Comparison of ENCODE assay signal across 7 mouse cellular contexts in genomic region chr10:53597121-53597881, GRCm38 (mm10). TPM values are rescaled to one million over a fixed set of nuclear protein-coding genes. Genes with fewer than 3 reads are reported as not detected.
A peak's percentile ranks its signal among the peaks of the same experiment; 100 is the strongest.
DNase-seq lines count a peak whose midpoint lies in the region; ATAC-seq and TF ChIP-seq lines count a peak whose summit lies in the region.

No protein-coding gene starts in this region.

- WGBS in embryonic facial prominence, embryonic 13.5 days, result under 1% methylated on average over 93 of the region's 99 CpGs
- WGBS in kidney, adult 2 months, result under 1% methylated on average over 97 of the region's 99 CpGs
- under 1% methylated on average over 91 of the region's 99 CpGs for WGBS in liver, embryonic 12.5 days (ENCODE audit: insufficient replicate concordance)

- no peak for TF ChIP-seq CTCF in kidney, adult 2 months (conservative IDR thresholded peaks at IDR 0.05; ENCODE audit: insufficient read depth, insufficient read length, low read depth, low read length)

- H3K9ac ChIP-seq in embryonic facial prominence, embryonic 13.5 days, result peak overlapping the region; percentile 98
- peak overlapping the region; percentile 99 for H3K9ac ChIP-seq in liver, embryonic 12.5 days

- H3K79me2 ChIP-seq in myocyte (ENCODE audit: control insufficient read depth, insufficient read depth), result peaks cover 42% of the 10 kb centered on the region

- no peaks in the 10 kb centered on the region for H3K27me3 ChIP-seq in embryonic facial prominence, embryonic 13.5 days
- no peaks in the 10 kb centered on the region for H3K27me3 ChIP-seq in kidney, adult 2 months (replicated peaks; ENCODE audit: control insufficient read depth, insufficient read depth, low read length)
- H3K27me3 ChIP-seq in liver, embryonic 12.5 days (replicated peaks), result no peaks in the 10 kb centered on the region
- H3K27me3 ChIP-seq in myocyte (ENCODE audit: control insufficient read depth, insufficient read depth, insufficient read length), result no peaks in the 10 kb centered on the region

- peak overlapping the region; percentile 45 for H3ac ChIP-seq in myocyte (ENCODE audit: control insufficient read depth, insufficient read length)

- DNase-seq in ZHBTc4 (ENCODE audit: low read depth, low spot score), result peak; percentile 50
- peak; percentile 7 for DNase-seq in heart, adult 8-10 months (ENCODE audit: low spot score)
- peak; percentile 49 for DNase-seq in kidney, adult 2 months
- DNase-seq in spleen, postnatal 4 days (ENCODE audit: low spot score in 2 of 2), result peak; percentile 53 to 83

- peak overlapping the region; percentile 95 for H3K4me3 ChIP-seq in embryonic facial prominence, embryonic 13.5 days
- peak overlapping the region; percentile 95 for H3K4me3 ChIP-seq in kidney, adult 2 months (ENCODE audit: insufficient read depth, low read depth, low read length)
- peak overlapping the region; percentile 94 for H3K4me3 ChIP-seq in liver, embryonic 12.5 days
- peak overlapping the region; percentile 50 for H3K4me3 ChIP-seq in myocyte

- H3K27ac ChIP-seq in embryonic facial prominence, embryonic 13.5 days, result peak overlapping the region; percentile 99
- peak overlapping the region; percentile 91 for H3K27ac ChIP-seq in kidney, adult 2 months (ENCODE audit: insufficient read depth, low read depth, low read length)
- peak overlapping the region; percentile 100 for H3K27ac ChIP-seq in liver, embryonic 12.5 days

- no peak for TF ChIP-seq POLR2A in kidney, adult 2 months (IDR thresholded peaks at IDR 0.05; ENCODE audit: low read depth, low read length)
- peak; percentile 44 for TF ChIP-seq POLR2A in myocyte (IDR thresholded peaks at IDR 0.05; ENCODE audit: insufficient read length, low read depth)

- ATAC-seq in embryonic facial prominence, embryonic 13.5 days (ENCODE audit: insufficient number of reproducible peaks, insufficient read depth, low FRiP score, low TSS enrichment, low read depth), result peak; percentile 17; the same call in 1 of the 2 replicates
- ATAC-seq in liver, embryonic 12.5 days, result peak; percentile 19

- H3K9me3 ChIP-seq in embryonic facial prominence, embryonic 13.5 days, result no peaks in the 10 kb centered on the region
- no peaks in the 10 kb centered on the region for H3K9me3 ChIP-seq in liver, embryonic 12.5 days (replicated peaks)

- peaks cover 26% of the 10 kb centered on the region for H3K4me1 ChIP-seq in embryonic facial prominence, embryonic 13.5 days
- peaks cover 5% of the 10 kb centered on the region; the same call in 1 of the 2 replicates for H3K4me1 ChIP-seq in kidney, adult 2 months (ENCODE audit: control insufficient read depth, insufficient read depth, low read length)
- peaks cover 43% of the 10 kb centered on the region for H3K4me1 ChIP-seq in liver, embryonic 12.5 days

- no peaks in the 10 kb centered on the region for H3K36me3 ChIP-seq in embryonic facial prominence, embryonic 13.5 days
- no peaks in the 10 kb centered on the region for H3K36me3 ChIP-seq in kidney, adult 2 months (ENCODE audit: control insufficient read depth, insufficient read depth, low read length)
- H3K36me3 ChIP-seq in liver, embryonic 12.5 days, result peaks cover 31% of the 10 kb centered on the region
- peaks cover 9% of the 10 kb centered on the region for H3K36me3 ChIP-seq in myocyte (ENCODE audit: control insufficient read depth, insufficient read depth)

- H3K4me2 ChIP-seq in embryonic facial prominence, embryonic 13.5 days, result peak overlapping the region; percentile 67
- peak overlapping the region; percentile 95 for H3K4me2 ChIP-seq in liver, embryonic 12.5 days
- peak overlapping the region; percentile 61 for H3K4me2 ChIP-seq in myocyte (ENCODE audit: low read depth)

TF ChIP-seq in myocyte, 11 proteins besides CTCF, POLR2A, EP300 and RAD21:
- peak; percentile 13 for TF ChIP-seq E2F4 (IDR thresholded peaks at IDR 0.05; ENCODE audit: insufficient read depth)
- TF ChIP-seq POLR2AphosphoS2 (IDR thresholded peaks at IDR 0.05; ENCODE audit: insufficient read length, low read depth), result peak; percentile 24
- TF ChIP-seq SRF (IDR thresholded peaks at IDR 0.05; ENCODE audit: control insufficient read depth, insufficient read length, low read depth), result no peak
- no peak for TF ChIP-seq REST (IDR thresholded peaks at IDR 0.05; ENCODE audit: insufficient read depth, insufficient read length)
- TF ChIP-seq MAX (IDR thresholded peaks at IDR 0.05; ENCODE audit: low read depth), result no peak
- TF ChIP-seq TCF3 (IDR thresholded peaks at IDR 0.05; ENCODE audit: insufficient read length, low read depth), result no peak
- TF ChIP-seq MYOG (IDR thresholded peaks at IDR 0.05; ENCODE audit: control insufficient read depth in 1 of 3, insufficient read depth in 1 of 3, insufficient read length in 2 of 3, low read depth in 2 of 3), result no peak

RNA-seq across cellular contexts. Expression of gene Asf1a, which starts 0.7 kb away (rescaled TPM):
- polyA plus RNA-seq in embryonic facial prominence, embryonic 13.5 days (2015; fragmentation: Nextera tagmentation; extraction: Ambion mirVana), result 121 and 126 TPM in 2 replicates
- 10 to 100 TPM; 26.4 to 30.3 (median 29.1) TPM for total RNA-seq in heart, adult 8-10 months (2022)
- 5.6 and 6.2 TPM in 2 replicates for polyA plus RNA-seq in kidney, adult 2 months (2012; rRNA removed)
- 135 and 137 TPM in 2 replicates for polyA plus RNA-seq in liver, embryonic 12.5 days (2016; fragmentation: Nextera tagmentation; extraction: Ambion mirVana)
- 14.2 TPM for polyA plus RNA-seq in myocyte (2012; fragmentation: generic; extraction: Trizol)

RNA-seq across cellular contexts. Expression of gene Mcm9, which starts 32.9 kb away (rescaled TPM):
- 13.3 and 14.8 TPM in 2 replicates for polyA plus RNA-seq in embryonic facial prominence, embryonic 13.5 days (2015; fragmentation: Nextera tagmentation; extraction: Ambion mirVana)
- total RNA-seq in heart, adult 8-10 months (2022), result 1 to 10 TPM; 2.5 to 3.6 (median 2.8) TPM
- polyA plus RNA-seq in kidney, adult 2 months (2012; rRNA removed), result 2.9 and 3.1 TPM in 2 replicates
- polyA plus RNA-seq in liver, embryonic 12.5 days (2016; fragmentation: Nextera tagmentation; extraction: Ambion mirVana), result 7.8 and 7.9 TPM in 2 replicates
- polyA plus RNA-seq in myocyte (2012; fragmentation: generic; extraction: Trizol), result 3.0 TPM

Comparison
In these comparisons a context has a peak if more than half of its experiments do, and no peak if none do; other contexts are left out.
1. Peak in every context shown above with its lines: DNase-seq, ATAC-seq, H3K4me3 ChIP-seq and H3K27ac ChIP-seq.
2. DNase-seq: peak in every context shown above with its lines; median percentile 68 in spleen, postnatal 4 days; 50 in ZHBTc4; 49 in kidney, adult 2 months; 7 in heart, adult 8-10 months.